Mouse (Mus musculus) erythroblast, embryonic 14.5 days (primary cell): ENCODE results near the gene Ttll9. TPM values are rescaled to one million over a fixed set of nuclear protein-coding genes. Genes with fewer than 3 reads are reported as not detected.

Source experiments
- H3K27me3 ChIP-seq: 2 replicates; pipeline ENCODE4 v1.6.1; 2012; ENCODE audit warnings: inconsistent platforms; ENCODE audit not compliant: control insufficient read depth
- H3K36me3 ChIP-seq: 2 replicates; pipeline ENCODE4 v1.6.1; 2012; ENCODE audit warnings: mild to moderate bottlenecking, inconsistent platforms; ENCODE audit not compliant: control insufficient read depth
- H3K4me1 ChIP-seq: 2 replicates; pipeline ENCODE4 v1.6.1; 2012; ENCODE audit warnings: inconsistent platforms; ENCODE audit not compliant: control insufficient read depth
- H3K4me3 ChIP-seq: replicated peaks from 2 replicates; pipeline ENCODE3; 2012; ENCODE audit warnings: moderate library complexity, mild to moderate bottlenecking, inconsistent platforms
- H3K9me3 ChIP-seq: 2 replicates; pipeline ENCODE4 v1.6.1; 2012; ENCODE audit warnings: low read length, inconsistent platforms, mixed read lengths; ENCODE audit not compliant: control insufficient read depth
- GATA1 ChIP-seq: IDR thresholded peaks from 2 replicates; pipeline ENCODE4 v1.6.1; 2012; ENCODE audit warnings: low read length, inconsistent platforms, mixed read lengths
- TAL1 ChIP-seq: IDR thresholded peaks from 3 replicates; pipeline ENCODE4 v1.6.1; 2012; ENCODE audit warnings: low read length, inconsistent platforms, mixed read lengths
- polyA plus RNA-seq: library from polyadenylated mRNA; stranded (reverse); fragments of >175 nt; gene quantifications from 2 replicates; pipeline ENCODE4 v1.2.3, GENCODE M21; 2012

Ttll9 gene
- polyA plus RNA-seq, 1 experiment: not detected

- TF ChIP-seq GATA1 (no peak), TAL1 (no peak)
- H3K36me3 ChIP-seq: peaks cover 21% of the 10 kb centered on the region
- no peaks in the 10 kb centered on the region for H3K9me3 ChIP-seq
- peaks cover 11% of the 10 kb centered on the region for H3K27me3 ChIP-seq
- H3K4me1 ChIP-seq: peaks cover 15% of the 10 kb centered on the region
- H3K4me3 ChIP-seq: no peak overlapping the region
Observed at GRCm38 (mm10) chr2:153016786-153017185, 54.5 kb downstream of the Ttll9 start.

GRCm38 (mm10) chr2:153019355-153019754 is 57.1 kb downstream of the Ttll9 start:
- H3K4me1 ChIP-seq: peaks cover 12% of the 10 kb centered on the region
- peaks cover 11% of the 10 kb centered on the region for H3K27me3 ChIP-seq
- no peaks in the 10 kb centered on the region for H3K36me3 ChIP-seq
- TF ChIP-seq TAL1: no peak
- TF ChIP-seq GATA1: no peak
- H3K9me3 ChIP-seq: no peaks in the 10 kb centered on the region
- H3K4me3 ChIP-seq: no peak overlapping the region

DNA sequence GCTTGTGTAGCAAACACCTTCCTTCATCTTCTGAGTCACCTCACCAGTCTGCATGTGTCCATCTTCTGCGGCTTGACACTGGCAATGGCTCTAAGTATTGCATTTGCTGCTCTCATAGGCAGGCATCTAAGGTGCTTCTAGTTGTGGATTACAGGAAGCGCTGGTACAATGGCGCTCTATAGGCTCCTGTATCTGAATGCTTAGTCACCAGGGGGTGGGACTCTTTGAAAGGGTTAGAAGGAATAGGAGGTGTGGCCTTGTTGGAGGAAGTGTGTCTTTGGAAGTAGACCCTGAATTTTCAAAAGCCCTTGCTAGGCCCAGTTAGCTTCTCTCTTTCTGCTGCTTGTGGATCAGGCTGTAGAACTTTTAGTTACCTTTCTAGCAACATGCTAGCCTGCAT is 58.9 kb downstream of the Ttll9 start:
- H3K27me3 ChIP-seq: peaks cover 11% of the 10 kb centered on the region
- no peaks in the 10 kb centered on the region for H3K9me3 ChIP-seq
- no peaks in the 10 kb centered on the region for H3K4me1 ChIP-seq
- no peaks in the 10 kb centered on the region for H3K36me3 ChIP-seq
- H3K4me3 ChIP-seq: no peak overlapping the region
- TF ChIP-seq GATA1 (no peak), TAL1 (no peak)

- Histone ChIP-seq H3K36me3 (no peaks in the 10 kb centered on the region), H3K4me3 (no peak overlapping the region), H3K4me1 (no peaks in the 10 kb centered on the region), H3K27me3 (peaks cover 10% of the 10 kb centered on the region), H3K9me3 (no peaks in the 10 kb centered on the region)
- no peak for TF ChIP-seq TAL1
- TF ChIP-seq GATA1: no peak
Observed at GRCm38 (mm10) chr2:153022855-153023254, 60.6 kb downstream of the Ttll9 start.

- Histone ChIP-seq H3K4me1 (no peaks in the 10 kb centered on the region), H3K4me3 (no peak overlapping the region), H3K27me3 (peaks cover 26% of the 10 kb centered on the region), H3K9me3 (no peaks in the 10 kb centered on the region), H3K36me3 (no peaks in the 10 kb centered on the region)
- TF ChIP-seq TAL1 (no peak), GATA1 (no peak)
Observed at GRCm38 (mm10) chr2:153026052-153026451, 63.8 kb downstream of the Ttll9 start.

DNA sequence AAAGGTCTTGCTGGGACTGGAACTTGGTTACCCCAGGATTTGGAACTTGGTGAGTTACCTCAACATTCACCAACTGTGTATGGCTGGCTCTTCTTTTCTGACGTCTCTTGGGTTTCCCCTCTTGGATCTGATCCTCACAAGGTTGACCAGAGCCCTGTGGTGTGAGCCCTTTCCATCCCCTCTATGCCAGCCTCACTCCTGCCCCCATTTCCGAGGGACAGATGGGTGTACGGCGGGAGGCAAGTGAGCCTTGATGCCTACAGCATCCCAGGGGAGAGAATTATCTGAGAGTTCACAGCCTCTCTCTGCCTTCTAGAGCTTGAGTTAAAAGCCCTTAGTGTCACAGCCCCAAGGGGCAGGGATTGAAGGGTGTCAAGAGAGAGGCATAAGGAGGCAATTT is 65.2 kb downstream of the Ttll9 start:
- Histone ChIP-seq H3K36me3 (no peaks in the 10 kb centered on the region), H3K4me1 (no peaks in the 10 kb centered on the region; the same call in 1 of the 2 replicates), H3K9me3 (no peaks in the 10 kb centered on the region; the same call in 1 of the 2 replicates), H3K27me3 (peaks cover 40% of the 10 kb centered on the region), H3K4me3 (no peak overlapping the region)
- TF ChIP-seq GATA1 (no peak), TAL1 (no peak)

GRCm38 (mm10) chr2:153030422-153030821 is 68.1 kb downstream of the Ttll9 start:
- no peaks in the 10 kb centered on the region for H3K36me3 ChIP-seq
- no peaks in the 10 kb centered on the region; the same call in 1 of the 2 replicates for H3K4me1 ChIP-seq
- no peak for TF ChIP-seq GATA1
- no peak for TF ChIP-seq TAL1
- H3K27me3 ChIP-seq: peaks cover 56% of the 10 kb centered on the region
- H3K4me3 ChIP-seq: no peak overlapping the region
- no peaks in the 10 kb centered on the region; the same call in 1 of the 2 replicates for H3K9me3 ChIP-seq

DNA sequence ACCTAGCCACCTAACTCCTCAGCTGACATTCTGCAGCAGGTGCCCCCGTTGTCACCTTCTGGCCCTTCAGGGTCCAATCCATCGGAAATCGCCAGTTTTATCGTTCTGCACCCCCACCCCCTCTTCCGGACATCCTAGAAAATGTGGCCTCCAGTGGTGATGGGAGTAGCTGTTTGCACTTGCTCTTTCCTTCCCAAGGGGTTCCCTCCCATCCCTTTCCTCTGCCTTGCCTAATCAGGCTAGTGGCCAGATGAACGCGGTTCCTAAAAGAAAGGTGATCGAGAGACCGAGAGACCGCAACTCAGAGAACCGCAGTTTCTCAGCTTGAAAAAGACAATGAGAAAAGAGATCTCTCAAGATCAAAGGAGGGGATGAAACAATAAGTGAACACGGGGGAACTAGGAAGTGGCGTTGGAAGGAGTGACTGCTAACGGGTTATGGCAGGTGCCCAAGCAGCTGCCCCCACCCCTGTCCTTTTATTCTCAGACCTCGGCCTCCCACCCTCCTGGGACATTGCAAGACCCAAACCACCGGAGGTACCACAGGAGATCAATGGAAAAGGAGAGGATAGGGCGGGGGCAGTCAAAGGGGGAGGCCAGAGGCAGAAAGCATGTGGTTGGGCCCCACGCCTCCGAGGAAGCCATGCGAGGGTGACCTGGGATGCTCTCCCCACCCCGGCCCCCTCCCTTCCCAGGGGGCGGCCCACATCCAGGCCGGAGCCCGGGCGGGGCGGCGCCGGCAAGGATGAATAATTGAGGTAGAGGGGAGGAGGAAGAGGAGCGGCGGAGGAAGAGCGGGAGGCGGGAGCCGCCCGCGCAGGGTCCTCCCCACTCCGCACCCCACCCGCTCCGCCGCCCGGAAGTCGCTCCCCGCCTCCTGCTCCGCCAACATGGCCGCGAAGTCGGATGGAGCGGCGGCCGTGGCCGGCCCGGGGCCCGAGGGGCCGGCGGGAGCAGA is 69.1 kb downstream of the Ttll9 start, which contains the start of gene Xkr7:
Gene Xkr7, plus strand, starts transcription at position 727 of the 957 bp plus-strand sequence.
- Histone ChIP-seq H3K9me3 (no peaks in the 10 kb centered on the region; the same call in 1 of the 2 replicates), H3K27me3 (peaks cover 56% of the 10 kb centered on the region), H3K4me1 (no peaks in the 10 kb centered on the region; the same call in 1 of the 2 replicates), H3K36me3 (no peaks in the 10 kb centered on the region), H3K4me3 (no peak within 1 kb of the TSS)
- TF ChIP-seq TAL1 (no peak), GATA1 (no peak)

GRCm38 (mm10) chr2:153032083-153032842 is 70.0 kb downstream of the Ttll9 start:
- Histone ChIP-seq H3K36me3 (no peaks in the 10 kb centered on the region), H3K4me3 (no peak overlapping the region), H3K4me1 (no peaks in the 10 kb centered on the region; the same call in 1 of the 2 replicates), H3K27me3 (peaks cover 53% of the 10 kb centered on the region), H3K9me3 (no peaks in the 10 kb centered on the region; the same call in 1 of the 2 replicates)
- no peak for TF ChIP-seq TAL1
- TF ChIP-seq GATA1: no peak
